In genomic region chr10:63065561-63065960, GRCm38 (mm10) we compare ENCODE assay signal across 13 mouse cellular contexts. TPM values are rescaled to one million over a fixed set of nuclear protein-coding genes. Genes with fewer than 3 reads are reported as not detected.
"Had no signal": no experiment of that assay in that cellular context is flagged by ENCODE, and none has a peak within 500 bp of the region (broad histone marks: within the 10 kb centered on the region; RNA-seq: fewer than 3 reads in every experiment).

No protein-coding gene starts in this region.

- H3K27me3 ChIP-seq: limb, embryonic 13.5 days; neural tube, embryonic 12.5 days; stomach, embryonic 15.5 days had no signal

- H3K4me2 ChIP-seq: hindbrain, embryonic 14.5 days; limb, embryonic 13.5 days; liver, embryonic 11.5 days; lung, embryonic 14.5 days; midbrain, embryonic 11.5 days; neural tube, embryonic 12.5 days; stomach, embryonic 15.5 days had no signal

- H3K4me1 ChIP-seq: limb, embryonic 13.5 days; neural tube, embryonic 12.5 days; stomach, embryonic 15.5 days had no signal

- H3K27ac ChIP-seq: hindbrain, embryonic 14.5 days; limb, embryonic 13.5 days; neural tube, embryonic 12.5 days; stomach, embryonic 15.5 days had no signal

- H3K9me3 ChIP-seq: limb, embryonic 13.5 days; neural tube, embryonic 12.5 days; stomach, embryonic 15.5 days had no signal

- H3K9ac ChIP-seq: hindbrain, embryonic 14.5 days; limb, embryonic 13.5 days; lung, embryonic 14.5 days; neural tube, embryonic 12.5 days; stomach, embryonic 15.5 days had no signal

- H3K36me3 ChIP-seq: limb, embryonic 13.5 days; neural tube, embryonic 12.5 days; stomach, embryonic 15.5 days had no signal

- H3K4me3 ChIP-seq: limb, embryonic 13.5 days; myocyte; neural tube, embryonic 12.5 days; stomach, embryonic 15.5 days had no signal

RNA-seq across cellular contexts. Expression of gene Atoh7, which starts 33.9 kb away (rescaled TPM):
- total RNA-seq: megakaryocyte, adult 5-6 weeks had no signal
- polyA plus RNA-seq: kidney, embryonic 16.5 days; liver, embryonic 11.5 days; liver, embryonic 16.5 days; myocyte; spleen, adult 2 months; testis, adult 2 months had no signal

RNA-seq across cellular contexts. Expression of gene Pbld2, which starts 41.4 kb away (rescaled TPM):
- total RNA-seq: megakaryocyte, adult 5-6 weeks had no signal
